Mouse (Mus musculus): ENCODE results near the gene Hist2h2ab. TPM values are rescaled to one million over a fixed set of nuclear protein-coding genes. Genes with fewer than 3 reads are reported as not detected.
A peak's percentile ranks its signal among the peaks of the same experiment; 100 is the strongest.

Hist2h2ab gene
- polyA plus RNA-seq, 1 experiment from 2014 or later: 0.71 TPM

- Histone ChIP-seq H3K4me3 (ENCODE audit: low read depth, low read length) (no peak overlapping the region), H3K4me2 (ENCODE audit: low read depth, low read length, severe bottlenecking) (no peak overlapping the region), H3K27me3 (ENCODE audit: control insufficient read depth, insufficient read depth, low read length) (no peaks in the 10 kb centered on the region), H3K27ac (ENCODE audit: low read depth, low read length) (no peak overlapping the region), H3K36me3 (ENCODE audit: control insufficient read depth, insufficient read depth, low read length) (no peaks in the 10 kb centered on the region), H3K9me3 (ENCODE audit: control insufficient read depth, low read length) (no peaks in the 10 kb centered on the region), H3K4me1 (replicated peaks; ENCODE audit: control insufficient read depth, insufficient read depth, low read length) (peaks cover 5% of the 10 kb centered on the region; the same call in 1 of the 2 replicates), H3K9ac (ENCODE audit: low read length) (no peak overlapping the region)
- no peak for ATAC-seq (replicated peaks; ENCODE audit: low FRiP score)
- DNase-seq (ENCODE audit: low spot score): no peak
- WGBS: 81% methylated on average over 2 of the region's 2 CpGs
Measured at GRCm38 (mm10) chr3:96228828-96229227, 9.2 kb downstream of the Hist2h2ab start.

DNA sequence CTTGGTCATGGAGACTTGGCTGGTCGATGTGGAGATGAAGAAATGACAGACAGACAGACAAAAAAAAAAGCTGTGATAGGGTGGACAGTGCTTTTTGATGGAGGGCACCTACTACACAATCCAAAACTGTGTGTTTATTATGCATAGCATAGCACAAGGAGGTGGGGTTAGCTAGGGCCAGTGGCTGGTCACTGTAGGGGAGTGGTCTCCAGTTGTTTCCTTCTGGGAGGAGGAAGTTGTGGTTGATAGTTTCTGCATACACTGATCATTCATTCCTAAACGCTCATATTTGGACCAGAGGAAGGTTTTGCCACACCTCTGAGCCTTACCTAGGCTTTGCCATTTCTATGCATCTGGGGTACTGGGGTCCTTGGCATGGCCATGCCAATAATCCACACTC, 10.7 kb downstream of the Hist2h2ab start:
- WGBS: 79% methylated on average over 2 of the region's 2 CpGs
- Histone ChIP-seq H3K4me3 (ENCODE audit: low read depth, low read length) (no peak overlapping the region), H3K9me3 (ENCODE audit: control insufficient read depth, low read length) (no peaks in the 10 kb centered on the region), H3K9ac (ENCODE audit: low read length) (no peak overlapping the region), H3K4me2 (ENCODE audit: low read depth, low read length, severe bottlenecking) (no peak overlapping the region), H3K27me3 (ENCODE audit: control insufficient read depth, insufficient read depth, low read length) (no peaks in the 10 kb centered on the region), H3K4me1 (replicated peaks; ENCODE audit: control insufficient read depth, insufficient read depth, low read length) (0 out of 2 replicates have a peak, but pooled peaks cover 2% of the 10 kb centered on the region), H3K36me3 (ENCODE audit: control insufficient read depth, insufficient read depth, low read length) (no peaks in the 10 kb centered on the region), H3K27ac (ENCODE audit: low read depth, low read length) (no peak overlapping the region)
- DNase-seq (ENCODE audit: low spot score) (no peak), ATAC-seq (replicated peaks; ENCODE audit: low FRiP score) (no peak)

DNA sequence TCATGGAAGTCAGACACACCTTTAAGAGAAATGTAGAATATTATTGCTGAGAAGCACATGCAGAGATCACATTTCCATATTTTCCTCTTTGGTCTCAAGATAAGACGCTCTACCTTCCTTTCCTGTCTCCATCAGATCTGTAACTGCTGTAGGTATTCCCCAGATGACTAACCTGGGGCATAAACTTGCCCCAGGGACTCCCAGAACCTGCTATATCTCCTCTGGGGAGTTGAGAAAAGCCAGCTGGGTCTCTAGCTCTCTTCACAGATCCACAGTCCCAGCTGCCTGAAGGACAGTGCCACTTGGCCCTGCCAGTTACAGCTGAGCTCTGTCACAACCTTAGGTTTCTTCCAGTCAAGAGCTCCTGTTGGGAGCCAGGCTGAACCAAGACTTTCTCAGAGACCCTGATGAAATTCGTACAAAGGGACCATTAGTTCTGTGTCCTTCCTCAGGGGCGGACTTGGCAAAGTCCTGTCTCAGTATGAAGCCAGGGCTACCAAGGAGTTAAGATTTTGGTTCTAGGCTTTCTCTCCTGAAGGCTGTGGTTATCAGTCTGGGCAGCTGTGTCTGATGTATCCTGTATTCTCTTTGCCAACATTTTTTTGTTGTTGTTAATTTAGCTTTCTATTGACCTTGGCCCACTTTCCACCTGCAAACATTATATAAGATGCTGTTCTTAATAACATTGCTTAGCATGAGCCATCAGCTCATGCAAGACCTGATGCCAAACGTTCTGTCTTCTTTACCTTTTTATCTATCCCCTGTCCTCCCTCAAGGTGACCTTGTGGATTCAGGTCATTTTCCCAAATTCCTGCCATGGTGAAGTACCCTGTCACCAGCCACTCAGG, 11.5 kb downstream of the Hist2h2ab start:
- Histone ChIP-seq H3K36me3 (ENCODE audit: control insufficient read depth, insufficient read depth, low read length) (no peaks in the 10 kb centered on the region), H3K27me3 (ENCODE audit: control insufficient read depth, insufficient read depth, low read length) (no peaks in the 10 kb centered on the region), H3K4me2 (ENCODE audit: low read depth, low read length, severe bottlenecking) (no peak overlapping the region), H3K27ac (ENCODE audit: low read depth, low read length) (no peak overlapping the region), H3K9ac (ENCODE audit: low read length) (no peak overlapping the region), H3K9me3 (ENCODE audit: control insufficient read depth, low read length) (no peaks in the 10 kb centered on the region), H3K4me3 (ENCODE audit: low read depth, low read length) (no peak overlapping the region), H3K4me1 (replicated peaks; ENCODE audit: control insufficient read depth, insufficient read depth, low read length) (0 out of 2 replicates have a peak, but pooled peaks cover 2% of the 10 kb centered on the region)
- ATAC-seq (replicated peaks; ENCODE audit: low FRiP score): no peak
- WGBS: 72% methylated on average over 4 of the region's 4 CpGs
- no peak for DNase-seq (ENCODE audit: low spot score)

- DNase-seq (ENCODE audit: low spot score) (no peak), ATAC-seq (replicated peaks; ENCODE audit: low FRiP score) (no peak)
- no peak overlapping the region for H3K4me2 ChIP-seq (ENCODE audit: low read depth, low read length, severe bottlenecking)
- H3K4me3 ChIP-seq (ENCODE audit: low read depth, low read length): no peak overlapping the region
- 0 out of 2 replicates have a peak, but pooled peaks cover 2% of the 10 kb centered on the region for H3K4me1 ChIP-seq (replicated peaks; ENCODE audit: control insufficient read depth, insufficient read depth, low read length)
- no peak overlapping the region for H3K27ac ChIP-seq (ENCODE audit: low read depth, low read length)
- 69% methylated on average over 2 of the region's 2 CpGs for WGBS
- no peaks in the 10 kb centered on the region for H3K36me3 ChIP-seq (ENCODE audit: control insufficient read depth, insufficient read depth, low read length)
- H3K9ac ChIP-seq (ENCODE audit: low read length): no peak overlapping the region
- H3K27me3 ChIP-seq (ENCODE audit: control insufficient read depth, insufficient read depth, low read length): no peaks in the 10 kb centered on the region
- no peaks in the 10 kb centered on the region for H3K9me3 ChIP-seq (ENCODE audit: control insufficient read depth, low read length)
Measured at GRCm38 (mm10) chr3:96231758-96232120, 12.1 kb downstream of the Hist2h2ab start.

DNA sequence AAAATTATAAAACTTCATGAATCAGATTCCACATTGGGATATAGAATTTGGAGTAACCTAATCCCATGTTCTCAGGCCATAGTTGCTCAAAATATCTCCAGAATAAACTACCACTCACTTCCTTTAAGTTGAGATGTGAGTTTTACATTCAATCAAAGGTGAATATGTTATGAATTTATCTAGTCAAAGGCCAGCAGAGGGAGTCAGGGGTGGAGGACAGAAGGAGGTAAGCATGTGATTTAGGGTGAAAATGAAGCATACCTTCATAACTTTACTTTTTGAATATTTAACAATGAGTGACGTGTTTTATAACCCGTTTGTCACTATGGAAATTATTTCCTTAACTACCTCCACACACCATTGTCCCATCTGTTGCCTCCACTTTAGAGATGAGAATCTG, 15.2 kb downstream of the Hist2h2ab start:
- no peak for DNase-seq (ENCODE audit: low spot score)
- no peak for ATAC-seq (replicated peaks; ENCODE audit: low FRiP score)
- Histone ChIP-seq H3K4me2 (ENCODE audit: low read depth, low read length, severe bottlenecking) (no peak overlapping the region), H3K4me3 (ENCODE audit: low read depth, low read length) (no peak overlapping the region), H3K9ac (ENCODE audit: low read length) (no peak overlapping the region), H3K36me3 (ENCODE audit: control insufficient read depth, insufficient read depth, low read length) (no peaks in the 10 kb centered on the region), H3K4me1 (replicated peaks; ENCODE audit: control insufficient read depth, insufficient read depth, low read length) (no peaks in the 10 kb centered on the region), H3K27me3 (ENCODE audit: control insufficient read depth, insufficient read depth, low read length) (no peaks in the 10 kb centered on the region), H3K27ac (ENCODE audit: low read depth, low read length) (no peak overlapping the region), H3K9me3 (ENCODE audit: control insufficient read depth, low read length) (no peaks in the 10 kb centered on the region)
- WGBS: 92% methylated on average over 2 of the region's 2 CpGs

DNA sequence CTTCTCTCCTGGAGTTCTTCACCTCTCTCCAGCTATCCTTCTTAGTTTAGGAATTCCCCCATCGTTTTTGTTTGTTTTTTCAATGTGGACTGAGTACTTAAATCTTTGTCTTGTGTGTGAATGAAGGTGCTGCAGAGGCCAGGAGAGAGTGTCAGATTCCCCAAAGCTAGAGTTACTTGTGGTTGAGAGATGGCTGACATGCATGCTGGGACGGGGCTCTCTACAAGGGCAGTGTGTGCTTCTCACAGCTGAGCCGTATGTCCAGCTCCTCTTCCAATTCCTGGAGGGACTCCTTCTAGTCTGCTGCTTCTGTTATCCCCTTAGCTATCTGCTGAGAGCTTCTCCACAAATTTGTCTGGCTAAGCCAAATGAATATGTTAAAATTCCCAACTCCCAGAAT, 16.2 kb downstream of the Hist2h2ab start:
- Histone ChIP-seq H3K27ac (ENCODE audit: low read depth, low read length) (no peak overlapping the region), H3K9ac (ENCODE audit: low read length) (no peak overlapping the region), H3K4me3 (ENCODE audit: low read depth, low read length) (no peak overlapping the region), H3K27me3 (ENCODE audit: control insufficient read depth, insufficient read depth, low read length) (no peaks in the 10 kb centered on the region), H3K9me3 (ENCODE audit: control insufficient read depth, low read length) (no peaks in the 10 kb centered on the region), H3K36me3 (ENCODE audit: control insufficient read depth, insufficient read depth, low read length) (no peaks in the 10 kb centered on the region), H3K4me1 (replicated peaks; ENCODE audit: control insufficient read depth, insufficient read depth, low read length) (no peaks in the 10 kb centered on the region), H3K4me2 (ENCODE audit: low read depth, low read length, severe bottlenecking) (no peak overlapping the region)
- no peak for ATAC-seq (replicated peaks; ENCODE audit: low FRiP score)
- no peak for DNase-seq (ENCODE audit: low spot score)
- 71% methylated on average over 3 of the region's 3 CpGs for WGBS

DNA sequence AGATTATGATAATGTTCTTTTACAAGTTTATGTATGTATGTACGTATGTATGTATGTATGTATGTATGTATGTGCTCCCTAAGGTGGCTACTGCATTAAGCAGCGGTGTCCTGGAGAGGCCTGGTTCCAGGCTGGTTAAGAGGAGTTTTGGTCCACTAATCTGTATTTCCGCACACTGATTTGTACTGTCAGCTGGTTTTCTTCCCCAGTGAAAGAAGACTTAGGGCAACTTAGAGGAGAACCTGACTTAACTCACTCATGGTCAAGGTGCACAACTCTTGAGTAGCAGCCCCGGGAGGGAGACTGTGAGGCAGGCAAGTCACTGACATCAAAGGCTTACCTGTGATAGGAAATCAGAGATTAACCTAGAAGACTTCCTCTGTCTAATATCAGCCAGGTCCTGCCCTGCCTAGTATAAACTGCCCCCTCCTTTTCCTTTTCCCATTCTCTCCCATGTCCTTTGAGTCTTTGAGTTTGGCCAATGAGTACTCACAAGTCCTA, 17.2 kb downstream of the Hist2h2ab start:
- 0 out of 2 replicates have a peak, but pooled peaks cover 2% of the 10 kb centered on the region for H3K4me1 ChIP-seq (replicated peaks; ENCODE audit: control insufficient read depth, insufficient read depth, low read length)
- WGBS: 89% methylated on average over 4 of the region's 4 CpGs
- no peaks in the 10 kb centered on the region for H3K36me3 ChIP-seq (ENCODE audit: control insufficient read depth, insufficient read depth, low read length)
- no peak for DNase-seq (ENCODE audit: low spot score)
- peak overlapping the region; percentile 33 for H3K4me3 ChIP-seq (ENCODE audit: low read depth, low read length)
- no peaks in the 10 kb centered on the region for H3K27me3 ChIP-seq (ENCODE audit: control insufficient read depth, insufficient read depth, low read length)
- ATAC-seq (replicated peaks; ENCODE audit: low FRiP score): no peak
- H3K4me2 ChIP-seq (ENCODE audit: low read depth, low read length, severe bottlenecking): peak overlapping the region; percentile 55
- H3K9me3 ChIP-seq (ENCODE audit: control insufficient read depth, low read length): no peaks in the 10 kb centered on the region
- peak overlapping the region; percentile 65 for H3K9ac ChIP-seq (ENCODE audit: low read length)
- H3K27ac ChIP-seq (ENCODE audit: low read depth, low read length): no peak overlapping the region

GRCm38 (mm10) chr3:96237335-96237903, 17.8 kb downstream of the Hist2h2ab start:
- Histone ChIP-seq H3K27me3 (ENCODE audit: control insufficient read depth, insufficient read depth, low read length) (no peaks in the 10 kb centered on the region), H3K9ac (ENCODE audit: low read length) (peak overlapping the region; percentile 65), H3K9me3 (ENCODE audit: control insufficient read depth, low read length) (no peaks in the 10 kb centered on the region), H3K27ac (ENCODE audit: low read depth, low read length) (peak overlapping the region; percentile 75), H3K4me3 (ENCODE audit: low read depth, low read length) (peak overlapping the region; percentile 33), H3K4me1 (replicated peaks; ENCODE audit: control insufficient read depth, insufficient read depth, low read length) (0 out of 2 replicates have a peak, but pooled peaks cover 2% of the 10 kb centered on the region), H3K4me2 (ENCODE audit: low read depth, low read length, severe bottlenecking) (peak overlapping the region; percentile 55), H3K36me3 (ENCODE audit: control insufficient read depth, insufficient read depth, low read length) (no peaks in the 10 kb centered on the region)
- WGBS: 27% methylated on average over 7 of the region's 7 CpGs
- peak; percentile 59 for DNase-seq (ENCODE audit: low spot score)
- ATAC-seq (replicated peaks; ENCODE audit: low FRiP score): no peak
